Mouse (Mus musculus): Measurements from ENCODE around the gene Polr3g.

- TF ChIP-seq POLR2A (IDR thresholded peaks at IDR 0.05; ENCODE audit: insufficient read depth, low read depth, low read length) (no peak), CTCF (IDR thresholded peaks at IDR 0.05; ENCODE audit: insufficient read depth, low read depth, low read length) (no peak)
Observed at GRCm38 (mm10) chr13:81730362-81730761, 19.5 kb upstream of the Polr3g start.
